Mouse (Mus musculus): Measurements from ENCODE around the gene Capn2.

The Capn2 gene

DNA sequence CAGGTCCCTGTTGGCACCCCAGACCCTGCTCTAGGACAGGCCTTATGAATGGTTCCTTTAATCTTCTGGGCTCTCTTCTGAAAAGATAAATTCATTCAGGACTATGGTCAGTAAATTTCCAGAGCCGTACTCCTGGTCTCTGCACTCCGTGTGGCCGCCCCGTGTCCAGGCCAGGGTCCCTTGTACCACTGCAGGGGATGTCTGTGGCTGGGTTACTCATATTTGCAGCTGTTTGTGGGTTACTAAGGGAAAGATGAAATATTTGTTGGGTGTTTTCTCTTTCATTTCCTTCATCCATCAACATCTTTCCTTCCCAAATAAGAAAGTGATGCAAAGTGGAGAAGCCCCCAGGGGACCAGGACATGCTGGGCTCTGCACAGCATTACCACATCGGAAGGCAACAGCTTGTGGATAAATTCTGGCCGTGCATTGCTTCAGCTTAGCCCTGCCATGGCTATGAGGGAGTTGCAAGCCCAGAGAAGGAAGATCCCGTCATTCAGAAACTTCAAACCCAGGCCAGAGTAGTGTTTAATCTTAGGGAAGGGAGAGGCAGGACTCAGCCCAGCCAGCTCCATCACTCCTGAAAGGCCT is 15.5 kb downstream of the Capn2 start:
- no peak for DNase-seq (ENCODE audit: low spot score in 2 of 2)

DNA sequence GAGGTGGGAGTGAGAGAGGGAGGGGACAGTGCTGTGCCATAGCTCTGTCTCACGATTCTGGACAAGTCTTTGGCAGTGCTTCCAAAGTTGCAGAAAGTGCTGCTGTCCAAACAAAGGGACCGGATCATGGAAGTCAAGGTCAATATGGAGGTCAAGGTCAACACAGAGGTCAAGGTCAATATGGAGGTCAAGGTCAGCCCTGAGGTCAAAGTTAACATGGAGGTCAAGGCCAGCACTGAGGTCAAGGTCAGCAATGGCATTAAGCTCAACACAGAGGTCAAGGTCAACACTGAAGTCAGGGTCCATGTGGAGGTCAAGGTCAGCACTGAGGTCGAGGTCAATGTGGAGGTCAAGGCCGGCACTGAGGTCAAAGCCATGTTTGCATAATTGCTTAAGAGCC is 16.6 kb downstream of the Capn2 start:
- DNase-seq (ENCODE audit: low spot score in 2 of 2): no peak

DNA sequence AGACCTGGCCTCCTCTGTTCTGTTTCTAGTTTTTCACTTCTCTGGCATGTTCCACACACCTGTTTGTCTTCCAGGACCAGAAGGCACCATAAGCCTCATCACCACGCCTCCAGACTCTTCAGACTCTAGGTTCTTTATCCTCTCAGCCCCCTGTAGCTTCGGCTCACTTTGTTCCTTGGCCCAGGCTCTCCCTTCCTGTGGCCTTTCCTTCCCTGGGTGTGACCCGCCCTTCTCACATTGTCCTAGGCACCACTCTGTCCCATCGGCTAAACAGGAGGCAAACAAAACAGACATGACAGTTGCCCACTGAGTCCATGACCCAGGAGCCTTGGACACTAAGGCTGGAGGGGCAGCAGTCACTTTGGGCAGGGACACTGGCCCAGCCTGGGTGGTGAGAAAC is 17.2 kb downstream of the Capn2 start:
- no peak for DNase-seq (ENCODE audit: low spot score in 2 of 2)

DNA sequence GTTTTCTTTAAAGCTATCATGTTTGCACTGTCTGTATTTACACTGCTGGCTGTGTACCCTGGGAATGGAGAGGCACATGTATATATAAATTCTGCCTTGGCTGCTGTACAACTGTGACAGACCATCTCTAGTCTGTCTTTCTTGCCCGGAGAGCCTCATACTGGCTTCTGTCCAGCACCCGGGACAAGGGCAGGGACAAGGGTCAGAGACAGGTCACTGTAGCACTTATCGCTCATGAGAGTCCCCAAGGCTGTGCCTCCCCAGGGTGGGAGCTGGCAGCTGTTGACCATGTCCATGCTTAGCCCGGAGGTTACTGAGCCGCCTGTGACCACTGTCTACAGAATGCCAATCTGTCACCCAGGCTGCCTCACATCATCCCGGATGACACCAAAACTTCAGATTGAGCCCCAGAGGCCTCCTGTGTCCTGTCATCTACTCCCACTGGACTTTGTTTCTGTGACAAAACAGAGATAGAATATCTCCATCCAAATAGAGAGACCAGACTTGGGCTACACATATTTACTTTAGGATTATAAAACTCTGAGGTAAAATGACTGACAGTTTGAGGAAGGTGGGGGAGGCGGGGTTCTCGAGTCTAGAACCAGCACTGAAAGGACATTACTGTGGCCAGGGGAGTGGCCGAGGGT is 17.8 kb downstream of the Capn2 start:
- DNase-seq (ENCODE audit: low spot score in 2 of 2): no peak

DNA sequence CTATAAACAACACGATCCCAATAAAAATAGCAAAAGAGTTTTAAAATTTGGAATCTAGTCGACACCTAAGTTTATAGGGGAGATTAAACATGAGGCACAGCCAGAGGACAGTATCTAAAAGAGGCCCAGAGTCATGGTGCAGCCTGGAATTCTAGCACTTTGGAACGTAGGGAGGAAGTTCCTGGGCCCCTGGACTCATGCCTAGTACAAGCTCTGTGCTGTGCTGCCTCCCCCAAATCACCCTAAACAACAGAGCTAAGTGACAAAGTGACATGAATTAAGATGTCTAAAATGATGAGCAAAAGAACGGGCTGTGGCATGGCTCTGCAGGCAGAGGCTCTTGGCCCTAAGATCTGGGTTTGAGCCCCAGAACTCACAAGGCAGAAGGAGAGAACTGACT is 19.7 kb downstream of the Capn2 start:
- DNase-seq (ENCODE audit: low spot score in 2 of 2): no peak

DNA sequence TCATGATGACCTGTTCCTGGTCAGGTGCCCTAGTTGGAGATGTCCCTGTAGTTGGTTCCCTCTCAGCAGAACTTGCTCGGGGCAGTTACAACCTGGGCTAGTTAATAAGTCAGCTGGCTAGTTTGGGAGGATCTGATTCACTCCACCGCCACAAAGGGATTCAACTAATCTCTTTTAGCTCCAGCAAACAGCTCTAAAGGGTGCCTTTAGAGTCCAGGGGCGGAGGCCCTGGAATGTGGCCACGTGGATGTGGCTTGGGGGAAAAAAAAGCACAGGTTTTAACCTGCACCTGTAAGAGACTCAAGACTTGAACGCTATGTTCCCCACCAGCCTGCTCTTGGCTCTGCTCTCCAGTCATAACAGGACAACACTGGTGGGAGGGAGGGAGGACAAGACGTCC is 20.7 kb downstream of the Capn2 start:
- no peak for DNase-seq (ENCODE audit: low spot score in 2 of 2)

DNA sequence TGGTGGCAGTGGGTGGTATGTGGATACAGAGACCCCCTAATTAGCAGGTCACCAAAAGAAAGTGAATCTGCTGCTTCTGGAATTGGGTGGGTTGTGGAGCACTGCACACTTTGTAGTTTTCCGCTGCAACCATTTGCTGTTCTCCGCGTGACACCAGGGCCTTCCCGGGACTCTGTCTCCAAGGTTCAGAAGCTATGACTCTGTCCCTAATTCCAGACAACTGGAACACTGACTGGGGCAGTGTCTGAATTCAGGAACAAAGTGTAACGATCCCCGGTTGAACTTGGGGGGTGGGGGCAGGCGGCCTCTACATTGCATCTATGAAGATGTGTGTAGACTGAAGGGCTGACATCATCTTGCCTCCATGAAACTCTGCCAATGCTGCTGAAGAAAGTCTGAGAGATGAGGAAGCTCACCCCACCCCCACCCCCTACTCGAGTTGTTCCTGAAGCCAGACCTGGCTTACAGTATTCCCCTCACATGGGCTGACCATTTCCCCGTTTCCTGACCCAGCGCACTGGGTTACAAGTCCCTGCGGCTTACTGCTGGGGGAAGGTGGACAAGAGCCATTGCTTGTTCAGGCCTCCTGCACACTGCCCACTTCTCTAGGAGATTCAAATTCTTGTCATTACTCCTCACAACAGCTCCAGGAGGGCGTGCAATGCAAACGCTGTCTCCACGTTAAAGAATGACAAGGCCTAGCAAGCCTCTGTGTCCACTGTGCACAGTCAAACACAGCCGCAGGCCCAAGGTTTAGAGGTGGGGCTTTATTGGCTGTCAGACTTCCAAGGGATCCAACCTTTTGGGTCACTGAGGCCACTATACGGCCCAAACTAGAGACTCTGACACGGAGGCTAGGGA is 22.9 kb downstream of the Capn2 start:
- DNase-seq (ENCODE audit: low spot score in 2 of 2): no peak

DNA sequence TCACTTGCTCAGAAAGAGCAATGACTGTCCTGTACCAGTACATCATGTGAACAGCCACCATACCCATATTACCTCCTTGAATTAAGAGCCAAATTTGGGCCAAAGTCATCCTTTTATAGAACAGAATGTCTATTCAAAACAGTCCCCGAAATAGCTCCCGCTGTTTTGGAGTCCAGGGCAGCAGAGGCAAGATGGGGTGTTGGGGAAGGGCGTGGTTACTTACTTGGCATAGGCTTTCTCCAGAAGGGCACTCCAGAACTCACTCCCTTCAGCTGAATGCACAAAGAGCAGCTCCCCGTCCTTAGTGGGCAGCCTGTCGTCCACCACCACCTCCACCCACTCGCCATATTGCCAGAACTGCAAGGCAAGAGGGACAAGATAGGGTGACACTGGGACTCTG is 25.6 kb downstream of the Capn2 start:
- DNase-seq (ENCODE audit: low spot score in 2 of 2): no peak

DNA sequence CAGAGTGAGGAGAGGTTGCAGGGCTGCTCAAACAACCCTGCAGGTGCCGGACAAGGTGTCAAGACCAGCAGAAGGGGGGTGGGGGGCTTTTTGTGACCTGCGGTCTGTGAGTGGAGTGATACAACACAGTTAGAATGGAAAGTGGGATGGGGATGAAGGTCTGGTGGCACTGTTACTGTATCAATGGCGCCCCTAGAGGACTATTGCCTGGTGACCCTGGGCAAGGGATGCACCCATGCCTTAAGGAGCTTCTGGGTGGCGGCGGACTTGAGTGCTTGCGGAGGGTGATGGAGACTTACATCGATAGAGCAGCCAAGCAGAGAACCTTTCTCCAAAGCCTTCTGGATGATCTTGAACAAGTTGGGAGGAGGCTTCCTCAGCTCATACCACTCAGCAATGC is 26.8 kb downstream of the Capn2 start:
- no peak for DNase-seq (ENCODE audit: low spot score in 2 of 2)

DNA sequence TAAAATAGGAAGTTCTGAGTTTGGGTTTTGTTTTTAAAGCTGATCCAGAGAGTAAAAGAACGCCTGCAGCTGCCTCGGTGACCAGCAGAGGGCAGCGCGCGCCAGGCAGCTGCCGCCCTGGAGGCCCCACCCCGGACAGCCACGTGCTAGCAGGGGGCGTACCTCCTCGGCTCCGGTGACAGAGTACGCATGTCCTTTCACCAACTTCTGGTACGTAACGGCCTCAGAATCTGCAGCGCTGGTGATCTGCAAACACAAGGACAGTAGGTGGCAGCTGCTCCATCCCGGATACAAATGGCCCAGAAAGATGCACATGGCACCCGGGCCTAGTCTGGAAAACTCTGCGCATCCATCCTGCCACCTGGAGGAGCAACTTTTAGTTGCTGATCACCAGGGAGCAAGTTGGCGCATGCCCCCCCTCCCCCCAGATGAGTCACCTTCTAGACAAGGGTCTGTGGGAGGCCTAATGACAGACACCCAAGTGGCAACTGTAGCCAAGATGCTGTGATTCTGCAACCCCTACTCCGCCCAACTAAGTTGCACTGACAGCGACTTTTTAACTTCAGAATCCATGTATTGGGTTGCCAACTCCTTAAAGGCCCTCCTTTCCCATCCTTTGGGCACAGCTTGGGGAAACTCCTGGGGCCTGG is 27.5 kb downstream of the Capn2 start:
- DNase-seq (ENCODE audit: low spot score in 2 of 2): peak; percentile 75 to 85

DNA sequence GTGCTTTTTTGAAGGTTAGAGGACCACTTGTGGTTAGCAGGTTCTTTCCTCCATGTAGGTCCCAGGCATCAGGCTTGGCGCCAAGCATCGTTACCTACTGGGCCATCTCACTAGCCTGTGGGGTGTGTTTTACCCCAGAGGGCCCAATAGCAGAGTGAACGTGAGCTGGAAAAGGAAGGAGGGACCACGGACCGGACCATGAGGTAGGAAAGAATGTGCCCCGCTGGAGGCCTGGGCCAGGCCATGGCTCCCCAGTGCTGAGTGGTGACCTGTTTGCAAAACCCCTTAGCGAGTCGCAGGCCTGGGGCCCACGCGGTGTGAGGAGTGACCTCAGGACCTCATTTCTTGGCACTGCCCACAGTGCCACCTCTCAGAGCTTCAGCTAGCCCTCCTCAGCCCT is 28.9 kb downstream of the Capn2 start:
- DNase-seq (ENCODE audit: low spot score in 2 of 2): no peak

DNA sequence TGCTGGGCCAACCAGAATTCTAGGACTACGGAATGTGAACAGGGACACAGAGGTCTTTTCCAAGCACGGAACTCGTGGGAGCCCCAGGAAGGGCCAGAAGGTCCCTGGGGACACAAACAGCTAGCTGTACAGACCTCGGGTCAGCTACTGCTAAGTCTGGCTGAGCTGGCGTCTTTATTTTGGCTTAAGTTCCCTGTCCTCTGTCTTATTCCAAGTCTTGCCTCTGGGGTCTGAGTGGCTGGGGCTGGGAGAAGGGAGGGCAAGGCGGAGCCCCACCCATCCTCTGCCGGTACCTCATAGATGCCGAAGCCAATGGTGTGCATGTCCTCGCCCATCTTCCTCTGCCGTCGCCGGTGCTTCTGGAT is 33.5 kb downstream of the Capn2 start:
- DNase-seq (ENCODE audit: low spot score in 2 of 2): no peak

DNA sequence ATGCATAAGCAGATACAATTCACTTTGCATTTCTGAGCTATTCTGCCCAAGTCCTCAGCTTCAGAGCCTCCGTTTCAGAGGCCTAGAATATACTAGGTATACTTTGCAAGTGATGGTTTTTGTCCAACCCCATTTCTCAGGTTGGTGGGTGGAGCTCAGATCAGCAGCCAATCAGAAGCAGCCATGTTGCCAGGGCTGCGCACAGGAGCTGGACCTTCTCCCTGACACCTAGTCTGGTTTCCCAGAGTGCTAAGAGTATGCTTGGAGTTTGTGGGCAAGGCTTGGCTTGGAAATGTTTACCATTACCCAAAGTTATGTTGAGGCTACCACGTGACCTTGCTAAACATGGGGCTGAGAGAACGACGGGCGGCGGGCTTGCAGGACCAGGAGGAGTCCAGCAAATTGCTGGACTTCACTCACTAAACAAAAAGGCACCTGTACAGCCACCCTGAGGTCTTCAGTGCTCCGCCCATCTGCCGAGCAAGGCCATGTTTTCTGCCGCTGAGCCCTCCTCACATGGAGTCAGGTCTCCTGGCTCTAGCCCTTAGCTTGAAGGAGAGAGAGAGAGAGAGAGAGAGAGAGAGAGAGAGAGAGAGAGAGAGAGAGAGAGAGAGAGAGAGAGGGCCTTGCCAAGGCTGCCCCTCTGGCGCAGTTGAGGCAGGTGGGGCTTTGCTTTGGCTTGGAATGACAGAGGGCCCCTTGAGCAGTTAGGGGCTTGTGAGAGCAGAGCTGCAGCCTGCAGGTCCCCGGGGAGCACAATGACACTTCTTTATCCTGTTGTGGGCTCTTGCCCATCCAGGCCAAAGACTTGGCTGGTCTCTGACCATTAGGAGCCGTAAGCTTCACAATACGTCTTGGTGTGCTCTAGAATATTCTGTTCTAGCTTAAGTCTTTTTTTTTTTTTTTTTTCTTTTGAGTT is 34.2 kb downstream of the Capn2 start:
- DNase-seq (ENCODE audit: low spot score in 2 of 2): no peak

DNA sequence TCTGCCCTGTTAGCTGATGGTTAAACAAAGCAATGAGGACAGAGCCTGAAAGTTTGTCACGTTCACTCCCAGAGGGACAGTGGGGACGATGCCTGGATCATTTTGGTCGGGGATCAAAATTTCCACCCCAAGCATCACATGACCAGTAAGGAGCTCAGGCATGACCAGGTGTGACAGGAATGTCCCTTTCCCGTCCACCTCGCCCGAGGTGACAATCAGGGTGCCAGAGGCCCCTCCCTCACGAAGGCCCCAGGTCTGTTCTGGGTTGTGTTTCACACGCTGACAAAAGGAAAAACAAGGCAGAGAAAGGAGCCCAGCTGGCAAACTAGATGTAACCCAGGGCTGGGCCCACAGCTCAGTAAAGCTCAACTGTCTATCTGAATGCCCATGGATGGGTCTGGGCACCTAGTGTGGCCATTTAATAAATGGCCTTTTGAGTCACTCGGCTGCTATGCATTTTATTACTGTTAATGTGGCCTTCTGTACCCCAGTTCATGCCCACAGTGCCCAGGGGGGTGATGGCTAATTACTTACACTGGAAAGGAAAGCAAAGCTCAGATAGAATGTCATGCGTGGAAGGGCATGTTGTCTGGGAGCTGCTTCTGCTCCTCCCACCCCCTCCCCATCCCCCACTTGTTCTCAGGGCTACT is 35.6 kb downstream of the Capn2 start:
- DNase-seq (ENCODE audit: low spot score in 2 of 2): no peak

DNA sequence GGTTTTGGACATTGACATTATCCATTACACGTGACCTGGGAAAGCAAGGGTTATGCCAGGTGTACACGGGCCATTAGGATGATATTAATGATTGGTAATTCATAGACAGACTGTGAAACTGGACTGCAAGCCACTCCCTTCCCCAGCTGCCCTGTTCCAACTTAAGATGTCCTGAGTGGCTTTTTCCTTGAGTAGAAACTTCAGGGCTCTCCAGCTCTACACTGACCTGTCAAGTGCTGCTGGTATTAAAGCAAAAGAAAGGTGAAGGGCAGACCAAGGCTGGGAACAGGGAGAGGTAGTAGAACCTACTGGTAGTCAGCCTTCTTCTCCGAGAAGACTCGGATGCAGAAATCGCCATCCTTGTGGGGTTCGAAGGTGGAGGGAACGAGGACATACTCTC is 36.3 kb downstream of the Capn2 start:
- no peak for DNase-seq (ENCODE audit: low spot score in 2 of 2)

DNA sequence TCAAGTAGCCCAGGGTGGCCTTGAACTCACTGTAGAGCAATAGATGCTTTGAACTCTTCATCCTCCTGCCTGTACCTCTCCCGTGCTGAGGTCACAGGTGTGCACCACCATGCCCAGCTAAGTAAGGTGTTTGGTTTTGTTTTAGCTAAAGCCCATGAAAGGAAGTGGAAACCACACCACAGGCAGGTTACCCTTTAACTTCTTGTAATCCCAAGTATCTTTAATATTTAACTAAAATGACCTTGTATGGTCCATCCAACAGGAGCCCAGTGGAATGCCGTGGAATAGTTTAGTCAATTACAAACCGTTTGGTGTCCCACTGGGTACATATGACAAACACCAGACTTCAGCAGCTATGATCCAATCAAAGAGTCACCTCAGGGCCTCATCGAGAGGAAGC is 38.5 kb downstream of the Capn2 start:
- DNase-seq (ENCODE audit: low spot score in 2 of 2): no peak

DNA sequence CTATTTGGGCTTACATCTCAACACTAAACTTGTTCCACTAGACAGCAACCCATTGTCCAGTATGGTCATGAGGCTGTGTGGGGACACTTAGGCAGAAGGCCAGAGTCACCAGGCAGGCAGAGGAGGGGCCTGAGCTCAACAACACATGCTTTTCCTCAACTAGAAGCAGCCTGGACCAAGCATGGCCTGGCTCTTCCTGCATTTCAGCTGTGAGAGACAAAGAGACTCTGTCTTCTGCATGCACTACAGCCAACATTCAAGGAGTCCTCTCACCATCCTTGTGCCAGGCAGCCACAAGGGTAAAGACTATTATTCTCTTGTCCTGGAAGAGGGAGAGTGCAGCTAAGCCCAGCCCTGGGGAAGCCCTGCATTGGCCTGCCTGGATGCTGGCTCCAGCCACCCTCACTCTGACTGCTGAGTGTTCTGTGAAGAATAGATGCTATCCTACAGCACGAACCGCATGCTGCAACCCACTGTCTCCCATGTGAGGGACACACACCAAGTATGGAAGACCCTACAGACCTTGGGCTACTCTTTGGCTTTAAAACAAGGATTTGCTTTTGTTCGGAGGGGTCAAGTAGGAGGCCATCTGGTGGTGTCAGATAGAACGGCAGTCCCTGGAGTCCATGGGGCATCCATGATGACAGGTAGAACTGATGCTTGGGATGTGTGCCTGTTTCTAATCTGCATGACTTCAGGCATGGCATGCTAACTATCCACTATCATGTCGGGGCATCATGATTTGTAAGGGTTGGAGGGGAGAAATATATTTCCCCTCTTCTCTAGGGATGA is 42.2 kb downstream of the Capn2 start:
- DNase-seq (ENCODE audit: low spot score in 2 of 2): no peak

DNA sequence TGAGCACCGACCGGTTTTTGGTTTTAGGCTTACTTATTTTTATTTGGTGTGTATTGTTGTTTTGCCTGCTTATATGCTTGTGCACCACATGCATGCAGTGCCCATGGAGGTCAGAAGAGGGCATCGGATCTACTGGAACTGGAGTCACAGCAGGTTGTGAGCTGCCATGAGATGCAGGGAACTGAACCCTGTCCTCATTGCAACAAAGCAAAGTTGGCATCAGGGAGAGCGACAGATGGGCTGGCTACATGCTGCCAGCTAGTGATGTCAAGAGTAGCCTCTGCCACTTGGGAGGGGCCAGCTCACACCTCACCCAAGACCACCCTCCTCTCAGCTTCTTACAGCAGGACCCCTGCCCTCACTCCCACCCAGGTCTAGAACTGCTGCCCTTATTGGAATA is 51.4 kb downstream of the Capn2 start:
- DNase-seq (ENCODE audit: low spot score in 2 of 2): no peak

DNA sequence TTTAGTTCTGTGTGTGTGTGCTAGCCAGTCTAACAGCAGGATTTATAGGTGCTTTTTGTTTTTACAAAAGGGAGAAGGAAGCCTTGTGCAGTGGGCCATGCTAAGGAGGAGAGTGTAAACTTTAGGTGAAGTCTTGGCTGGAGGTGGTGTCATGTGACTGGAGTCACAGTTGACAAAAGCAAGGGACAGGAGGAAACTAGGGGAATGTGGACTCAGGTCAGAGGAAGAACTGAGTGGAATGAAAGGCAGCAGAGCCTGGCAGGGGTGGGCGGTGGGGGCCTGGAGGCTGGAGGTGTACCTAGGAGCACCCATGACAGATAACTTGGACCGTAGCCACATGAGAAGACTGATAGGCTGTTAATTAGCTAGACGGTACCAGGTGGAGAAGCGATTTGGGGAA is 52.1 kb downstream of the Capn2 start:
- no peak for DNase-seq (ENCODE audit: low spot score in 2 of 2)

DNA sequence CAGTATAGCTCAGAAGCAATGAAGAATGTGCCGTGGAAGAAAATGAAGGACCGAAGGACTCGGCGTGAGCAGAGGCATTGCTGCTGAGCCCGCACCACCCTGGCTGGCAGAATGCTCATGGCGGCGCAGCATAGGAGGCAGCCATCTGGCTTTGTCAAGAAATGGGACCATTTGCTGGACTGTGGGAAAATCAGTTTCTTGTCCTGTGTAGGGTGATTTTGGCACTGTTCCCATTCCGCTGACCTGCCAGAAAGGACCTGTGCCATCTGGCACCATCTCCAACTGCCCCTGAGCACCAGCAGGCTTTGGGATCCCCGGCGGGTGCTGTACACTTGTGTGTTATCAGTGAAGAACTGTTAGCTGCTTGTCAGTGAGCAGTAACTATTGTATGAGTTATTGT is 55.6 kb downstream of the Capn2 start:
- DNase-seq (ENCODE audit: low spot score in 2 of 2): no peak

All from spleen, postnatal 14 days (tissue).